Mouse (Mus musculus) neural tube, embryonic 15.5 days (tissue): ENCODE results near the gene Sprr4. TPM values are rescaled to one million over a fixed set of nuclear protein-coding genes. Genes with fewer than 3 reads are reported as not detected.

ENCODE experiments used
- ATAC-seq: fragments of 200-750 bp; cut with Nextera tagmentation; 2 replicates; pipeline ENCODE4 v1.8.0; 2017; ENCODE audit warnings: mild to moderate bottlenecking, moderate TSS enrichment, moderate library complexity; ENCODE audit not compliant: low FRiP score
- H3K27ac ChIP-seq: fragments of 300-500 bp; sonication (generic); replicated peaks from 2 replicates; pipeline ENCODE4 v1.5.1; 2015; ENCODE audit warnings: mild to moderate bottlenecking, inconsistent platforms
- H3K27me3 ChIP-seq: fragments of 300-500 bp; sonication (generic); replicated peaks from 2 replicates; pipeline ENCODE4 v1.6.1; 2015; ENCODE audit warnings: inconsistent platforms
- H3K36me3 ChIP-seq: fragments of 300-500 bp; sonication (generic); 2 replicates; pipeline ENCODE4 v1.6.1; 2015; ENCODE audit warnings: inconsistent platforms
- H3K4me1 ChIP-seq: fragments of 300-500 bp; sonication (generic); 2 replicates; pipeline ENCODE4 v1.6.1; 2015; ENCODE audit warnings: inconsistent platforms
- H3K4me2 ChIP-seq: fragments of 300-500 bp; sonication (generic); 2 replicates; pipeline ENCODE4 v1.6.1; 2015; ENCODE audit warnings: inconsistent platforms, mild to moderate bottlenecking, moderate library complexity
- H3K4me3 ChIP-seq: fragments of 300-500 bp; sonication (generic); replicated peaks from 2 replicates; pipeline ENCODE4 v1.5.1; 2015; ENCODE audit warnings: mild to moderate bottlenecking, inconsistent platforms
- H3K9ac ChIP-seq: fragments of 300-500 bp; sonication (generic); replicated peaks from 2 replicates; pipeline ENCODE4 v1.6.1; 2015; ENCODE audit warnings: mild to moderate bottlenecking, inconsistent platforms
- H3K9me3 ChIP-seq: fragments of 300-500 bp; sonication (generic); replicated peaks from 2 replicates; pipeline ENCODE4 v1.6.1; 2016; ENCODE audit warnings: inconsistent platforms
- WGBS: fragments of 180-500 bp; shearing (Covaris S2); methylation state at CpG from one replicate; pipeline ENCODE4 v1.1.7; 2015; ENCODE audit warnings: mixed read lengths; 5-methylcytosine and 5-hydroxymethylcytosine counted together
- polyA plus RNA-seq: library from polyadenylated mRNA; unstranded; fragments of >200 nt; fragmentation: Nextera tagmentation; extraction: Ambion mirVana; gene quantifications from 2 replicates; pipeline ENCODE4 v1.2.1, GENCODE M21; 2015

Sprr4 gene
- polyA plus RNA-seq, 1 experiment from 2014 or later = not detected

DNA sequence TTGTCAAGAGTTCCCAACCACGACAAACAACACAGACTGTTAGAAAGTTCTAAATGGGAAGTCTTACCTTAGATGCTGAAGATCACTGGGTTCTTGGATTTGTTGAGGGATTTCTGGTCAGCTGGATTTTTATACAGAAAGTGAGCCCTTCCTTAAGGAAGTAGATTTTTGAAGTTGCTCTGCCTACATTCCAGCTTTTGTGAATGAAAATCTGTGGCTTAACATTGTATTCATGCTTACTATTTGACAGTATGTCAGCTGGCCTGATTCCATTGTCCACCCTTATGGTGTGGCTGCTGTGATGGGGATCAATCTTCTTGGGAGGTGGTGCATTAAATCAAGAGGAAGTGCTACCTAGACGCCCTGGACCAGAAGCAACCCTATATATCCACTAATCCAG is 41.7 kb downstream of the Sprr4 start, which contains the start of gene Sprr3:
Gene Sprr3, minus strand, starts transcription at position 101 of the 400 bp plus-strand sequence.
- Histone ChIP-seq H3K9ac (no peak within 1 kb of the TSS), H3K4me2 (no peak within 1 kb of the TSS), H3K4me3 (no peak within 1 kb of the TSS), H3K27ac (no peak within 1 kb of the TSS), H3K9me3 (no peaks in the 10 kb centered on the region), H3K27me3 (no peaks in the 10 kb centered on the region), H3K4me1 (no peaks in the 10 kb centered on the region), H3K36me3 (no peaks in the 10 kb centered on the region)
- ATAC-seq = no peak
- WGBS = 83% methylated on average over 2 of the region's 2 CpGs

- H3K4me3 ChIP-seq = no peak overlapping the region
- no peak overlapping the region for H3K4me2 ChIP-seq
- H3K27me3 ChIP-seq = no peaks in the 10 kb centered on the region
- no peak overlapping the region for H3K9ac ChIP-seq
- no peak for ATAC-seq
- no peaks in the 10 kb centered on the region for H3K36me3 ChIP-seq
- H3K4me1 ChIP-seq = no peaks in the 10 kb centered on the region
- no peak overlapping the region for H3K27ac ChIP-seq
- no peaks in the 10 kb centered on the region for H3K9me3 ChIP-seq
- 90% methylated on average over 5 of the region's 5 CpGs for WGBS
Measured at GRCm38 (mm10) chr3:92455151-92455550, 45.1 kb downstream of the Sprr4 start.

Other genes with a start within 250 kb of the Sprr4 start
- gene Sprr2a3, start 215.1 kb downstream of the Sprr4 start, polyA plus RNA-seq = 5.6 TPM in 1 of 2 replicates, not detected in the other
- 0.20 TPM in 1 of 2 replicates, not detected in the other for gene Sprr2b, start 183.9 kb downstream of the Sprr4 start, polyA plus RNA-seq
- gene Sprr2d, start 161.4 kb downstream of the Sprr4 start, polyA plus RNA-seq = 0.38 TPM in 1 of 2 replicates, not detected in the other
- not detected in 2 replicates for gene Sprr2e, start 148.3 kb downstream of the Sprr4 start, polyA plus RNA-seq
- not detected in 2 replicates for gene Sprr2f, start 135.3 kb downstream of the Sprr4 start, polyA plus RNA-seq
- not detected in 2 replicates for gene Sprr2h, start 114.8 kb downstream of the Sprr4 start, polyA plus RNA-seq
- not detected in 2 replicates for gene Sprr2i, start 92.5 kb downstream of the Sprr4 start, polyA plus RNA-seq
- not detected in 2 replicates for gene Sprr2j-ps, start 82.4 kb downstream of the Sprr4 start, polyA plus RNA-seq
- gene Gm9774, start 71.1 kb downstream of the Sprr4 start, polyA plus RNA-seq = 8.1 and 9.3 TPM in 2 replicates
- not detected in 2 replicates for gene Sprr2k, start 67.9 kb downstream of the Sprr4 start, polyA plus RNA-seq
- not detected in 2 replicates for gene Sprr1b, start 61.7 kb downstream of the Sprr4 start, polyA plus RNA-seq
- 0.14 TPM in 1 of 2 replicates, not detected in the other for gene Sprr3, start 41.8 kb downstream of the Sprr4 start, polyA plus RNA-seq
- 0.52 and 1.6 TPM in 2 replicates for gene Sprr1a, start 14.6 kb downstream of the Sprr4 start, polyA plus RNA-seq
- not detected in 2 replicates for gene 2310046K23Rik, start 34.0 kb upstream of the Sprr4 start, polyA plus RNA-seq
- not detected in 2 replicates for gene Ivl, start 73.2 kb upstream of the Sprr4 start, polyA plus RNA-seq
- gene Smcp, start 88.5 kb upstream of the Sprr4 start, polyA plus RNA-seq = not detected in 2 replicates
- not detected in 2 replicates for gene 2210017I01Rik, start 107.0 kb upstream of the Sprr4 start, polyA plus RNA-seq
- gene Lce6a, start 121.2 kb upstream of the Sprr4 start, polyA plus RNA-seq = not detected in 2 replicates
- gene Lce1a1, start 147.8 kb upstream of the Sprr4 start, polyA plus RNA-seq = not detected in 2 replicates
- not detected in 2 replicates for gene Lce1b, start 156.4 kb upstream of the Sprr4 start, polyA plus RNA-seq
- gene Lce1a2, start 169.8 kb upstream of the Sprr4 start, polyA plus RNA-seq = not detected in 2 replicates
- gene Lce1c, start 178.8 kb upstream of the Sprr4 start, polyA plus RNA-seq = not detected in 2 replicates
- not detected in 2 replicates for gene Lce1d, start 186.7 kb upstream of the Sprr4 start, polyA plus RNA-seq
- gene Lce1e, start 208.6 kb upstream of the Sprr4 start, polyA plus RNA-seq = not detected in 2 replicates
- gene Lce1f, start 219.9 kb upstream of the Sprr4 start, polyA plus RNA-seq = not detected in 2 replicates
- not detected in 2 replicates for gene Gm38119, start 238.6 kb upstream of the Sprr4 start, polyA plus RNA-seq